Mouse (Mus musculus): Measurements from ENCODE around the gene Itm2b. TPM values are rescaled to one million over a fixed set of nuclear protein-coding genes. Genes with fewer than 3 reads are reported as not detected.

Gene Itm2b
- total and polyA plus RNA-seq, 3 experiments, result 104 to 523 (median 507) TPM

DNA sequence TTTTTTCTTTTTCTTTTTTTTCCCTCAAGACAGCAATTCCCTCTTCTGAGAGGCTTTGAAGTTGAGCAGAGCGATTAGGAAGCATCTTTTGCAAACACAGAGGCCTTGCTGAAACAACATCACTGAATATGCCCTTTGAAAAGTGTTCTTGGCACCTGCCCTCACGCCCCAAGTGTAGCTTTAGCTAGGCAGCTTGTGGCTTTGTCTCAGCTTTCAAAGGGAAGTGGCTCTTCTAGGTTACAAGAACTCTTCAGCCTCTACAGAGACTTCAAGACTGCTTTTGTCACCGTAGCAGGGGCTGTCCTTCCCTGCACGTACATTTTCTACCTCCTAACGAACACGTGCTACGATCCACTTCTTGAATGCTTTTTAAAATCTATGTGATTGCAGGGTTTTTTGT lies 4.0 kb upstream of the Itm2b start:
- TF ChIP-seq GATA2 (IDR thresholded peaks at IDR 0.05; ENCODE audit: borderline replicate concordance, low read depth, low read length), result no peak
- no peak for TF ChIP-seq CTCF (IDR thresholded peaks at IDR 0.05; ENCODE audit: low read depth, low read length)
- TF ChIP-seq GATA1 (IDR thresholded peaks at IDR 0.05; ENCODE audit: borderline replicate concordance, low read length), result no peak
- no peak for TF ChIP-seq POLR2AphosphoS5 (IDR thresholded peaks at IDR 0.05; ENCODE audit: insufficient replicate concordance, low read depth, low read length)
- no peak for TF ChIP-seq TAL1 (conservative IDR thresholded peaks at IDR 0.05; ENCODE audit: low read depth, low read length)
- H3K4me3 ChIP-seq (ENCODE audit: low read depth, low read length), result no peak overlapping the region
- DNase-seq (ENCODE audit: low spot score) (no peak), ATAC-seq (ENCODE audit: extremely low read depth, insufficient number of reproducible peaks, low FRiP score, poor library complexity, severe bottlenecking) (no peak)
- peaks cover 71% of the 10 kb centered on the region for H3K4me1 ChIP-seq (ENCODE audit: insufficient read depth, low read depth, low read length)
- H3K36me3 ChIP-seq (replicated peaks), result no peaks in the 10 kb centered on the region
- H3K27me3 ChIP-seq (ENCODE audit: insufficient read depth, low read length), result no peaks in the 10 kb centered on the region
- H3K9me3 ChIP-seq (replicated peaks), result no peaks in the 10 kb centered on the region

DNA sequence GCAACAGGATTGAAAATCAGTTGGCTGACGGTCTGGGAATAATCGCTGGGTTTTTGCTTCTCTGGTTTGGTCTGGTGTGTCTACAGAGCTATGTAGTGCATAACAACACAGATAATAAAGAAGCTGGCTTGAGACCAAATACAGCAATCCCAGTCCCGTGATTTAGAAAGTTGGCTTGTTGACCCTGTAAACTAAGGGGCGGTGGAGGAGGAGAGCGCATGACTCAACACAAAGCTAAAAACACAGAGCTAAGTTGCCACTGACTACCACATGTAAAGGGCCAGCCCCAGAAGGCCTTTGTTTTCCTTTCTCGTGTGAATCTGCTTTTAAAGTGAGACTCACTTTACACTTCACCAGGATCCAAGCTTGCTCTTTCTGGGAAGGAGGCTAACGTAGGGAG lies 3.5 kb upstream of the Itm2b start:
- Histone ChIP-seq H3K4me3 (ENCODE audit: low read depth, low read length) (no peak overlapping the region), H3K4me1 (ENCODE audit: insufficient read depth, low read depth, low read length) (peaks cover 72% of the 10 kb centered on the region), H3K9me3 (replicated peaks) (no peaks in the 10 kb centered on the region), H3K27me3 (ENCODE audit: insufficient read depth, low read length) (no peaks in the 10 kb centered on the region), H3K36me3 (replicated peaks) (no peaks in the 10 kb centered on the region)
- DNase-seq (ENCODE audit: low spot score), result no peak
- TF ChIP-seq CTCF (IDR thresholded peaks at IDR 0.05; ENCODE audit: low read depth, low read length) (no peak), GATA2 (IDR thresholded peaks at IDR 0.05; ENCODE audit: borderline replicate concordance, low read depth, low read length) (no peak), GATA1 (IDR thresholded peaks at IDR 0.05; ENCODE audit: borderline replicate concordance, low read length) (no peak), POLR2AphosphoS5 (IDR thresholded peaks at IDR 0.05; ENCODE audit: insufficient replicate concordance, low read depth, low read length) (no peak), TAL1 (conservative IDR thresholded peaks at IDR 0.05; ENCODE audit: low read depth, low read length) (no peak)
- ATAC-seq (ENCODE audit: extremely low read depth, insufficient number of reproducible peaks, low FRiP score, poor library complexity, severe bottlenecking), result 0 out of 2 replicates have a peak, but pooled peaks have one; percentile 12

DNA sequence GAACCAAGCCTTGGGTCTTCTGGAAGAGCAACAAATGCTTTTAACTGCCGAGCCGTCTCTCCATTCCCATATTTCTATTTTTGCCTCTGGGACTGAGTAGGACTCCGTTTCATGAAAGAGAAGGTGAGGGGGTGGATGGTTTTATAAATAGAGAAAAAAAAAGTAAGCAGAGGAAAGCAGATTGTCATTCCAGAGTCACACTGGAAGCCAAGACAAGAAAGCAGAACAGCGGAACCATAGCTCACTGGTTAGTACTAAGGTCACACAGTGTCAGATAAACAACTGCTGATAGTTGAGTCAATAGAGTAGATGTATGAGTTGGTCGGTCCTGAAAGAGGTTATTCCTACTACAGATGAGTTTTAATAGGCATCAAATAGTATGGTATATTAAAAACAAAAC lies 1.4 kb upstream of the Itm2b start:
- no peaks in the 10 kb centered on the region for H3K27me3 ChIP-seq (ENCODE audit: insufficient read depth, low read length)
- ATAC-seq (ENCODE audit: extremely low read depth, insufficient number of reproducible peaks, low FRiP score, poor library complexity, severe bottlenecking) (no peak), DNase-seq (ENCODE audit: low spot score) (no peak)
- peaks cover 78% of the 10 kb centered on the region for H3K4me1 ChIP-seq (ENCODE audit: insufficient read depth, low read depth, low read length)
- TF ChIP-seq GATA1 (IDR thresholded peaks at IDR 0.05; ENCODE audit: borderline replicate concordance, low read length) (no peak), TAL1 (conservative IDR thresholded peaks at IDR 0.05; ENCODE audit: low read depth, low read length) (no peak), CTCF (IDR thresholded peaks at IDR 0.05; ENCODE audit: low read depth, low read length) (no peak), GATA2 (IDR thresholded peaks at IDR 0.05; ENCODE audit: borderline replicate concordance, low read depth, low read length) (no peak), POLR2AphosphoS5 (IDR thresholded peaks at IDR 0.05; ENCODE audit: insufficient replicate concordance, low read depth, low read length) (no peak)
- peaks cover 14% of the 10 kb centered on the region for H3K36me3 ChIP-seq (replicated peaks)
- no peaks in the 10 kb centered on the region for H3K9me3 ChIP-seq (replicated peaks)
- H3K4me3 ChIP-seq (ENCODE audit: low read depth, low read length), result no peak overlapping the region

GRCm38 (mm10) chr14:73385720-73386374 lies 758 bp upstream of the Itm2b start:
- H3K4me1 ChIP-seq (ENCODE audit: insufficient read depth, low read depth, low read length), result peaks cover 78% of the 10 kb centered on the region

DNA sequence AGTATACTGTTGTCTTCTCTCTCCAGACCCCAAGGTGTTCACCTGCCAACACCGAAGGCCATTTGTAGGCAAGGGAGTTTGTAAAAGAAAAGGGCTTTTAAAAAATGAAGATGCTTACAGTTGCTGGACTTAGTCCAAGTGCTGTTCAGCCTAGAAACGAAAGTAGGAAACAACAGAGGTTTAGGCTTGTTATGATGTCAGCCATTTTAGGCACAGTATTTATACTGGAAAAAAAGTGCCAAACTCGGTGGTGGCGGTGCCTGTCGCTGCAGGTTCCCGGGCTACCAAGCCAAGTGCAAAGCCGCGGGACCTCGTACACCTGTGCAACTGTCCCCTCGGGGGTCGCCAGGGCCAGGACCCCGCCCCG lies 560 bp downstream of the Itm2b start:
- no peak for DNase-seq (ENCODE audit: low spot score)
- H3K4me1 ChIP-seq (ENCODE audit: insufficient read depth, low read depth, low read length), result peaks cover 72% of the 10 kb centered on the region
- no peak for ATAC-seq (ENCODE audit: extremely low read depth, insufficient number of reproducible peaks, low FRiP score, poor library complexity, severe bottlenecking)

More at GRCm38 (mm10) chr14:73385720-73386374, 758 bp upstream of the Itm2b start:
- DNase-seq (ENCODE audit: low spot score), result no peak
- Histone ChIP-seq H3K4me3 (ENCODE audit: low read depth, low read length) (peak overlapping the region; percentile 98; the same call in 1 of the 2 replicates), H3K9me3 (replicated peaks) (no peaks in the 10 kb centered on the region), H3K36me3 (replicated peaks) (peaks cover 20% of the 10 kb centered on the region), H3K27me3 (ENCODE audit: insufficient read depth, low read length) (no peaks in the 10 kb centered on the region)
- ATAC-seq (ENCODE audit: extremely low read depth, insufficient number of reproducible peaks, low FRiP score, poor library complexity, severe bottlenecking), result no peak
- TF ChIP-seq CTCF (IDR thresholded peaks at IDR 0.05; ENCODE audit: low read depth, low read length) (no peak), TAL1 (conservative IDR thresholded peaks at IDR 0.05; ENCODE audit: low read depth, low read length) (no peak), POLR2AphosphoS5 (IDR thresholded peaks at IDR 0.05; ENCODE audit: insufficient replicate concordance, low read depth, low read length) (no peak), GATA1 (IDR thresholded peaks at IDR 0.05; ENCODE audit: borderline replicate concordance, low read length) (no peak), GATA2 (IDR thresholded peaks at IDR 0.05; ENCODE audit: borderline replicate concordance, low read depth, low read length) (no peak)

DNA sequence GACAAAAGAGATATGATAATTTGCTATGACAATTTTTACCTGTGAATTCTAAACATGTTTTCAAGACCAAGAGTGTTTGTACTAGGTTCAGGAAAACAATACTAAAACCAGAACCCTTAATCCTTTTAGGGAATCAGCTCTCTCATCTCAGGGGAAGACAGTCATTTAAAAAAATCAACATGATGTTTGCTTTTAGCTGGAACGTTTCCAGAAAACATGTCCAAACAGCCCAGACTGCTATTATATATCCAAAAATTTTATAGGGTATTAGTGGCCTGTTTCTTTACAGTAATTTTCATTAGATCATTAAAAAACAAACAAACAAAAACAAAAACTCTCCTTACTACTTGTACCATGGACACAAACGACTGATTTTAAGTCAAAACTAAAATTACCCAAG lies 1.3 kb downstream of the Itm2b start:
- H3K36me3 ChIP-seq (replicated peaks), result peaks cover 34% of the 10 kb centered on the region
- TF ChIP-seq TAL1 (conservative IDR thresholded peaks at IDR 0.05; ENCODE audit: low read depth, low read length) (no peak), GATA2 (IDR thresholded peaks at IDR 0.05; ENCODE audit: borderline replicate concordance, low read depth, low read length) (no peak), POLR2AphosphoS5 (IDR thresholded peaks at IDR 0.05; ENCODE audit: insufficient replicate concordance, low read depth, low read length) (no peak)
- no peak for DNase-seq (ENCODE audit: low spot score)
- peaks cover 66% of the 10 kb centered on the region for H3K4me1 ChIP-seq (ENCODE audit: insufficient read depth, low read depth, low read length)
- no peak for ATAC-seq (ENCODE audit: extremely low read depth, insufficient number of reproducible peaks, low FRiP score, poor library complexity, severe bottlenecking)
- no peaks in the 10 kb centered on the region for H3K27me3 ChIP-seq (ENCODE audit: insufficient read depth, low read length)
- no peaks in the 10 kb centered on the region for H3K9me3 ChIP-seq (replicated peaks)
- H3K4me3 ChIP-seq (ENCODE audit: low read depth, low read length), result peak overlapping the region; percentile 98

More for the DNA sequence above, 560 bp downstream of the Itm2b start:
- no peaks in the 10 kb centered on the region for H3K9me3 ChIP-seq (replicated peaks)
- peaks cover 30% of the 10 kb centered on the region for H3K36me3 ChIP-seq (replicated peaks)
- TF ChIP-seq POLR2AphosphoS5 (IDR thresholded peaks at IDR 0.05; ENCODE audit: insufficient replicate concordance, low read depth, low read length) (no peak), TAL1 (conservative IDR thresholded peaks at IDR 0.05; ENCODE audit: low read depth, low read length) (no peak), CTCF (IDR thresholded peaks at IDR 0.05; ENCODE audit: low read depth, low read length) (no peak), GATA1 (IDR thresholded peaks at IDR 0.05; ENCODE audit: borderline replicate concordance, low read length) (no peak), GATA2 (IDR thresholded peaks at IDR 0.05; ENCODE audit: borderline replicate concordance, low read depth, low read length) (no peak)
- H3K27me3 ChIP-seq (ENCODE audit: insufficient read depth, low read length), result no peaks in the 10 kb centered on the region
- peak overlapping the region; percentile 98 for H3K4me3 ChIP-seq (ENCODE audit: low read depth, low read length)
